ENCODE assay signal across 8 mouse cellular contexts in genomic region chr2:116066057-116066941, GRCm38 (mm10). TPM values are rescaled to one million over a fixed set of nuclear protein-coding genes. Genes with fewer than 3 reads are reported as not detected.
DNase-seq lines count a peak whose midpoint lies in the region; ATAC-seq lines count a peak whose summit lies in the region.

No protein-coding gene starts in this region.

- peak overlapping the region; percentile 93 for H3K4me3 ChIP-seq in heart, embryonic 10.5 days
- peak overlapping the region; percentile 91 for H3K4me3 ChIP-seq in forebrain, embryonic 13.5 days
- peak overlapping the region; percentile 75 for H3K4me3 ChIP-seq in kidney, embryonic 15.5 days (replicated peaks)

- H3K9me3 ChIP-seq in heart, embryonic 10.5 days, result no peaks in the 10 kb centered on the region
- no peaks in the 10 kb centered on the region for H3K9me3 ChIP-seq in forebrain, embryonic 13.5 days (replicated peaks)
- no peaks in the 10 kb centered on the region for H3K9me3 ChIP-seq in kidney, embryonic 15.5 days (replicated peaks)

- peak overlapping the region; percentile 99 for H3K27ac ChIP-seq in heart, embryonic 10.5 days
- peak overlapping the region; percentile 98 for H3K27ac ChIP-seq in forebrain, embryonic 13.5 days
- peak overlapping the region; percentile 98 for H3K27ac ChIP-seq in kidney, embryonic 15.5 days

- H3K36me3 ChIP-seq in heart, embryonic 10.5 days, result no peaks in the 10 kb centered on the region; the same call in 1 of the 2 replicates
- H3K36me3 ChIP-seq in forebrain, embryonic 13.5 days (ENCODE audit: poor library complexity, severe bottlenecking), result no peaks in the 10 kb centered on the region; the same call in 1 of the 2 replicates
- no peaks in the 10 kb centered on the region for H3K36me3 ChIP-seq in kidney, embryonic 15.5 days

- H3K27me3 ChIP-seq in heart, embryonic 10.5 days (ENCODE audit: insufficient read depth, poor library complexity, severe bottlenecking), result no peaks in the 10 kb centered on the region
- 0 out of 2 replicates have a peak, but pooled peaks cover 3% of the 10 kb centered on the region for H3K27me3 ChIP-seq in forebrain, embryonic 13.5 days
- no peaks in the 10 kb centered on the region for H3K27me3 ChIP-seq in kidney, embryonic 15.5 days

- H3K4me2 ChIP-seq in forebrain, embryonic 13.5 days, result peak overlapping the region; percentile 86
- H3K4me2 ChIP-seq in kidney, embryonic 15.5 days, result peak overlapping the region; percentile 72

- 0% methylated on average over 34 of the region's 36 CpGs for WGBS in heart, embryonic 10.5 days
- WGBS in forebrain, embryonic 13.5 days, result under 1% methylated on average over 35 of the region's 36 CpGs
- WGBS in kidney, embryonic 15.5 days, result under 1% methylated on average over 34 of the region's 36 CpGs

- ATAC-seq in forebrain, embryonic 13.5 days, result peak; percentile 32
- ATAC-seq in kidney, embryonic 15.5 days (replicated peaks; ENCODE audit: low FRiP score), result peak; percentile 7
- ATAC-seq in megakaryocyte progenitor cell, adult 5-6 weeks (replicated peaks; ENCODE audit: poor library complexity), result no peak

- H3K4me1 ChIP-seq in heart, embryonic 10.5 days, result peaks cover 8% of the 10 kb centered on the region
- H3K4me1 ChIP-seq in forebrain, embryonic 13.5 days, result 0 out of 2 replicates have a peak, but pooled peaks cover 8% of the 10 kb centered on the region
- H3K4me1 ChIP-seq in kidney, embryonic 15.5 days, result no peaks in the 10 kb centered on the region; the same call in 1 of the 2 replicates

- peak overlapping the region; percentile 95 for H3K9ac ChIP-seq in forebrain, embryonic 13.5 days
- peak overlapping the region; percentile 74 for H3K9ac ChIP-seq in kidney, embryonic 15.5 days

- peak; percentile 80 for DNase-seq in heart, embryonic 10.5 days (ENCODE audit: low spot score)
- no peak for DNase-seq in heart, adult 9 months (ENCODE audit: low spot score in 2 of 2)
- peak; percentile 81 for DNase-seq in NIH3T3 (ENCODE audit: low read depth)
- DNase-seq in lung, postnatal 4 days, result peak; percentile 50 to 65
- no peak for DNase-seq in urinary bladder, postnatal 36 days (ENCODE audit: low spot score in 2 of 2)

RNA-seq across cellular contexts. Expression of gene Meis2, which starts 0.7 kb away (rescaled TPM):
- polyA plus RNA-seq in heart, embryonic 10.5 days (2016; fragmentation: Nextera tagmentation; extraction: Ambion mirVana), result 45.2 and 62.7 TPM in 2 replicates
- 128 and 130 TPM in 2 replicates for polyA plus RNA-seq in forebrain, embryonic 13.5 days (2015; fragmentation: Nextera tagmentation; extraction: Ambion mirVana)
- 85.5 and 94.3 TPM in 2 replicates for polyA plus RNA-seq in kidney, embryonic 15.5 days (2015; fragmentation: Nextera tagmentation; extraction: Ambion mirVana)
- not detected in 2 replicates for total RNA-seq in megakaryocyte progenitor cell, adult 5-6 weeks (2015)
- not detected in 2 replicates for total RNA-seq in megakaryocyte progenitor cell, adult 5-6 weeks (2017)

Comparison
In these comparisons a context has a peak if more than half of its experiments do, and no peak if none do; other contexts are left out.
1. DNase-seq: peak in heart, embryonic 10.5 days (single experiment), NIH3T3 (single experiment) and lung, postnatal 4 days (2 of 2); none in heart, adult 9 months (0 of 2) and urinary bladder, postnatal 36 days (0 of 2).
2. Peak in every context shown above with its lines, with median percentiles within 50 percentile points of each other: H3K27ac ChIP-seq and H3K4me3 ChIP-seq.